Mouse (Mus musculus) spleen, postnatal 10 days (tissue): ENCODE results near the gene Ndufa4l2.

Experiments
- DNase-seq, 2 experiments: peaks; one replicate each; pipeline ENCODE4 v3.0.0; 2021 to 2022; ENCODE audit warnings: low spot score in 2 of 2

Gene Ndufa4l2

GRCm38 (mm10) chr10:127526048-127526447 is 11.3 kb downstream of the Ndufa4l2 start:
- DNase-seq, result no peak

DNA sequence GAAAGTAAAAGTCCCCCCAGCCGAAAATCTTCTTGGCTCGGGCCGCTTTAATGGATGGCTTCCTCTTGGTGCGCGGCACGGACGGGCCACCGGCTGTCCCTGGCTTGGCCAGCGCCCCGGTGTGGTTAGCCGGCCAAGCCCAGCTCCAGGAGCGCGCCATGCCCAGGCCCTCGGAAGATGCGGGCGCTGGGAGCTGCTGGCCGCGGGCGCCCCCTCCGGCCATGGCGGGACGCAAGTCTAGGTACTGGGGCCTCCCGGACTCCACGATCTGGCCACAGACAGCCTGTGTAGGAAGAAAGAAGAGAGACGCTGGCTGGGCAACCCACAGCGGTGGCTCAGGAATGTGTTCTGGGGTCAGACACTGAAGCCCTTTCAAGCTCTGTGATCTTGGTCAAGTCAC is 11.9 kb downstream of the Ndufa4l2 start:
- DNase-seq, result peak in 1 of 2 experiments; percentile 65

DNA sequence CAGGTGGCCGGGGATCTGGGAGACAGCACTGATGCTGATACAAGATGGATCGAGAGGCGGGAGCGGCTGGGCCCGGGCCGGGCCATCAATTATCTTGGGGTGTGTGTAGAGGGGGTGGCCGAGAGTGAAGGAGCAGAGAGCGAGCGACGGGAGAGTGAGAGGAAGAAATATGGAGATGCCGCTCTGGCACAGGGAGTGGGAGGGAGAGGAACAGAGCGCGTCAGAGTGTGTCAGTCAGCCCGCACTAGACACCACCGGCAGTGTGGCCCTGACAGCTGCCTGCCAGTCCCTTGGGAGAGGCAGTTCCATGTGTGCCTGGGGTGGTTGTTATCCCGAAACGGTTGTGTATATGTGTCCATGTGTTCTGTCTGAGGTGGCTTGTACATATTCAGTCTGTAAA is 12.7 kb downstream of the Ndufa4l2 start:
- DNase-seq, result no peak

DNA sequence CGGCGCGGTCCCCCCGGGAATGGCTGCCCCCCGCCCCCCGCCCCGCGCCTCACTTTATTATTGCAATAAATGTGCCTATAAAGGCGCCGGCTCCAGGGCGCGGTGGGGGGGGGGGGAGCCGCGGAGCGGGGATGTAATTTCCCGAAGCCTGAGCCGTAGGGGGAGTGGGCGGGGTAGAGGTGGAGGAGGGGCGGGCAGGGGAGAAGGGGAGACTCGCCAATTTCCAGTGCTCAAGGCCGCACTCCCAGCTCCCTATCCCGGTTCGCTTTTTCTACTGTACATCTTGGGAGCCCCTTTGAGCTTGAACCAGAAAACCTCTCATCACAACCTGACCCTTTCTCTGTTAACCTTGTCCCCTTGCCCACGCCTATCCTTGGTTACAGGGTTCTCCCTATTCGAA is 16.2 kb downstream of the Ndufa4l2 start:
- no peak for DNase-seq

- DNase-seq, result no peak
Measured at GRCm38 (mm10) chr10:127531548-127531947, 16.8 kb downstream of the Ndufa4l2 start.

DNA sequence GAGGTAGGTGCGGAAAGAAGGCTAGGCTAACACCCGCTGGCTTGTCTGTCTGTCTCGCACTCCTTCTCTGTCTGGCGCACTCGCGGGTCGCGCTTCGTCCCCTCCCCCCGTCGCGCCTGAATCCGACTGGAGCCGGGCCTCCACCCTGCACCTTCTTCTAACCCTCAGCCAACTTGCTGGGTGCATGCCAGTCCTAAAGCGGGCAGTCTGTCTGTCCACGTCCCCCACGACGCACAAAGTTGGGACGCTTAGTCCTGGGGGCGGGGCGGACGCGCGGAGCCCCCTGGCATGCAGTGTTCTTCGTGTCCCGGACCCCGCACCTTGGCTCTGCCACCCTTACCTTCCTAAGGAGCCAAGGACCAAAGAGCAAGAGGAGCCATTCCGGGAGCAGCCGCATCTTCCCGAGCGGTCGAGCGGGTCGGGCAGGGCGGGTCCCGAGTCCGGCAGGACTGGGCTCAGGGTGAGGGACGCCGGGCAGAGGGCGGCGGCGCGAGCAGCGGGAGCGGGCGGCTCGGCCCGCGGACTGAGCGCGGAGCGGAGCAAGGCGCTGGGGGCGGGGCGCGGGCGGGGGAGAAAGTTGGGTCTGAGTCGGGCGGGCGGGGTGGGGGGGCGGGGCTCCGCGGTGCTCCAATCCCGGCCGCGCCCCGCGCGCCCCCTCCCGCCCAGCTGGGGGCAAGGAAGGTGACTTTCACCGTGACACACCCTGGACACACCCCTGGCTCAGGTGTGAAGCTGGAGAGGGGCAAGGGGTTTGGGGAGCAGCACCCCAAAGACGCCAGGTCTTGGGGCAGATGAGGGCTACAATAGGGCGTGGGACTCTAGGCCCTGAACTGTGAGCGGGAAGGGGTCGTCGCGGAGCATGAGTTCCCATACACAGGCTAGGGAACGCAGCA is 19.5 kb downstream of the Ndufa4l2 start, which contains the start of gene Nxph4:
Gene Nxph4, minus strand, starts transcription at position 524 of the 893 bp plus-strand sequence.
- no peak for DNase-seq

DNA sequence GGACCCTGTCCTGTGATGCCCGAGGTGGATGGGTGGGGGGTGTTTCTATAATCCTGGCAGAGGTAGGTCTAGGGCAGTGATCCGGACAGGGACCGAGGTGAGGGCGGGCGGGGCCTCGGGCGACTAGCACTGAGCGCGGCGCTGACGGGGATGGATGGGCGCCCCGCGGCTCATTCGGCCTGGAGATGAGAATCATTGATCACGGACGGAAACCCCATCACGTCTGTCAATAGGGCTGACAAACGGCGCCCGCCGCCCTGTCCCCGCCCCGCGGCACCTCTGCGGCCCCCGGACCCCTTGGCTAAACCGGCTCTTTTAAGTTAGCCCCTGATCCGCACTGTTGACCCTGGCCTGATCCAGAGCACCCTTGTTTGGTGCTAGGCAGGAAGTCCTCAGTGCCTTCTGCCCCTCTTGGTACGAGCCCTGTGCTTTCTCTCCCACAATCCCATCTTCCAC is 20.2 kb downstream of the Ndufa4l2 start:
- DNase-seq, result no peak

GRCm38 (mm10) chr10:127536586-127537314 is 22.0 kb downstream of the Ndufa4l2 start:
- DNase-seq, result peak in 1 of 2 experiments; percentile 60

DNA sequence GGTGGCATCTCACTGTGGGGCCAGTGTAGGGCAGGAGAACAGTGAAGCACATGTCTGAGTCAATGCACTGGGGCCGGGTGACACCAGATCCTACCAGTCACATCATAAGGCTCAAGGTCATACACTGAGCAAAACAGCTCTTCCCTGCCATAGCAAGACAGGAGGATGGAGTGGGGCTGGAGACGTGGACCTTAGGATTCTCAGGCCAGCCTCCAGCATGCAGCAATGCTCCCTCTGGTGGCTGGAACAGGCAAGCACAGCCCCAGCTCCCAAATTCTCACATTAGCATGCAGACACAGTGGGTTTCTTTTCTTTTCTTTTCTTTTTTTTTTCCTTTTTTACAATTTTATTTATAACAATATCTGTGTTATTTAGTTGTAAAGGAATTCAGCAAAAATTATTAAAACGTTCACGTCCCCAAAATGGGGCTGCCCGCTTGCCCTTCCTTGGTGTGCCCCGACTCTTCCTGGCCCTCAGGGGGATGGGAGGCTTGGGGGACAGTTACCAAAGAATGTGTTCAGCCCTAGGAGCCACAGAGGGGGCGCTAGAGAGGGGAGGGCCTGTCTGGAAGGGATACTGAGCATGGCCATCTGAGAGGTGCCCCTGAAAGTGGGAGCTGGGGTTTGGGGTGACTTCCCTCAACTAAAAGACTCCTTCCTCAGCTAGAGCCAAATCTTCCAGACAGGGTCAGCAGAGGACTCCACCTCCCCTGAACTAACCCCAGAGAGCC is 23.3 kb downstream of the Ndufa4l2 start:
- DNase-seq, result peak; percentile 63 to 81

GRCm38 (mm10) chr10:127541510-127541909 is 26.7 kb downstream of the Ndufa4l2 start:
- no peak for DNase-seq

DNA sequence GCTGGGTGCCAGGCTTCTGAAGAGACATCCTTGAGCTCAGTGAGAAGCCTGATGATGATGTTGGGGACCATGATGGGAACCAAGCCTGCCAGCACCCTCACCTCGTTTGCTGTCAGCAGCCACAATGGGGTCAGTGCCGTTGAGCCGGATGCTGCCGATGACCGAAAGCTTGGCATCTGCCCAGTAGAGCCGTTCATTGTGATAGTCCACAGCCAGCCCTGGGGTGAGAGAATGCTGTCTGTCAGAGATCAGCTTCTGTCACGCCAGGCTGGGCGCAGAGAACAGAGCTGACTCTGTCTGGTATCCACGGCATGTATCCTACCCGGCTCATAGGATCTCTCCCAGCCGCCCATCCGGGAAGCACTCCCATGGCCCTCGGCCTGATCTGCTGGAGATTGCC is 27.3 kb downstream of the Ndufa4l2 start:
- DNase-seq, result no peak

- no peak for DNase-seq
Measured at GRCm38 (mm10) chr10:127542720-127543119, 28.0 kb downstream of the Ndufa4l2 start.

DNA sequence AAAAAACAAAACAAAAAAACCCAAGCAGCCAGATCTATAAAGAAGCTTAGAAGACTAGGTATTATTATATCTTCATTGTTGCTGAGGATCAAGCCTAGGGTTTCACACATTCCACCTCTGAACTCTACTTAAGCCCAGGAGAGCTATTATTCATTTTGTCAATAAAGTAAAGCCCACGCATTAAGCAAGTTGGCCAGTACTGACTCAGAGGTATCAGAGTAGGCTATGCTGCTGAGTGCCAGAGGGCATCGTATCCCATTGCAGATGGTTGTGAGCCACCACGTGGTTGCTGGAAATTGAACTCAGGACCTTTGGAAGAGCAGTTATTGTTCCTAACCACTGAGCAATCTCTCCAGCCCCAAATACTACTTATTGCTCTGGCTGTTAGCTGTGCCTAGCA is 29.1 kb downstream of the Ndufa4l2 start:
- DNase-seq, result no peak

GRCm38 (mm10) chr10:127544375-127544774 is 29.6 kb downstream of the Ndufa4l2 start:
- no peak for DNase-seq

- no peak for DNase-seq
Measured at GRCm38 (mm10) chr10:127546505-127546904, 31.7 kb downstream of the Ndufa4l2 start.

DNA sequence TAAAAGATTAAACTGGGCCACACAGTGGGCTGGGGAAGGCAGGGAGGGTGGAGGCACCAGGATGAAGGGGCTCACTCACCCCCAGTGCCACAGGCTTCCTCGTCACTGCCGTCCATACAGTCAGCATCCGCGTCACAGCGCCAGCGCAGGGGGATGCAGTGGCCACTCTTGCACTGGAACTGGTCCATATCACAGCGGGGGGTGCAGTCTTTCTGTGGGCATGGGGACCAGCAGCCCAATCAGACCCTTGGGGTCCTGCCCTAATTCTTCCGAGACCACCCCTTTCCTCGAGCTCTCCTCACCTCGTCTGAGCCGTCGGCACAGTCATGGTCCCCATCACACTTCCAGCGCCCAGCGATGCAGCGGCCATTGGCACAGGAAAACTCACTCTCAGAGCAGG is 33.5 kb downstream of the Ndufa4l2 start:
- no peak for DNase-seq

DNA sequence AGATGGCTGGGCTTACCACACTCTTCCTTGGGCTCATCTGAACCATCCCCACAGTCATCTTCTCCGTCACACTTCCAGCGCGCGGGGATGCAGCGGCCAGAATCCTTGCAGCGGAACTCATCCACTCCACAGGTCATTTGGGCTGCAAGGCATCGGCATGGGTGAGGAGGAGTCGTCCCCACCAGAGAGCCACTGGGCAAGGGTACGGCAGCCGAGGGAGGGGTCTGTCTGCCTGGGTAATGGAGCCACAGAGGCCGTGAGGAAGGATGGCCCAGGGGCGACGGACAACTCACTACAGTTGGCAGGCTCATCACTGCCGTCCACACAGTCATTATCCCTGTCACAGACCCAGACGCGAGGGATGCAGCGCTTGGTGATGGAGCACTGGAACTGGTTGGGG is 35.1 kb downstream of the Ndufa4l2 start:
- DNase-seq, result no peak

- DNase-seq, result peak in 1 of 2 experiments; percentile 60
Measured at GRCm38 (mm10) chr10:127555703-127556102, 40.9 kb downstream of the Ndufa4l2 start.

DNA sequence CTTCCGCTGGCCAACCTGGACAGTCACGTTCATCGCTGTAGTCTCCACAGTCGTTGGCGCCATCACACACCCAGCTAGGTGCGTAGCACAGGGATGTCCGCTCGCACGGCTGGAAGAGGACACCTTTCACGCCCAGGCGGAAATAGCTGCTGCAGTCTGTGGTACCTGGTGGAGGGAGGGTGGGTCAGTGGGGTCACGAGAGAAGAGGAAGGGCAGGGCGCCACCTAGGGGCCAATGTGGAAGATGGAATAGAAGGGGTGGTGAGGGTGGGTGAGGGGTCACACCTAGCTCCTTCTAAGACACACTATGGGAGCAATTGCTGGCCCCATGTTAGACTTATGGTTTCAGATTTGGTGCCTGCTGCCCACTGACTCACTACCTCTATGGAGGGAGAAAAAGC is 42.6 kb downstream of the Ndufa4l2 start:
- DNase-seq, result no peak

GRCm38 (mm10) chr10:127561145-127561544 is 46.4 kb downstream of the Ndufa4l2 start:
- no peak for DNase-seq

- DNase-seq, result no peak
Measured at GRCm38 (mm10) chr10:127563840-127564239, 49.1 kb downstream of the Ndufa4l2 start.

DNA sequence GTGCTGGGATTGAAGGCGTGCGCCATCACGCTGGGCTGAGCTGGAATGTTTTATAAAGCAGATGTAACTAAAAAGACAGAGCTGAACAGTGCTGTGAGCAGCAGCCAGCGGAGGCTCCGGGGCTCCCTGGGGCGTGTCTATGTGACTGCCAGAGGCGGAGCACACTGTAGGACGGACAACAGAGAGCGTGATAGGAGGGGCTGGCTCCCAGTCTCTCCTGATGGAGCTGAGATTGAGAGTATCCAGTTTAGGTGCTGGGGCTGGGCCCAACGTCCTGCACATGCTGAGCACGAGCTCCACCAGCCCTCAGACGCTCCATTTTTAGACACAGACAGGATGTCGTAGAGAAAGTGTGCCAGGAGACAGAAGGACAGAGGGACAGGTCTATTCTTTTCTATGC is 49.5 kb downstream of the Ndufa4l2 start:
- no peak for DNase-seq
